Mouse (Mus musculus) embryonic facial prominence, embryonic 11.5 days (tissue): ENCODE results near the gene Calhm1. TPM values are rescaled to one million over a fixed set of nuclear protein-coding genes. Genes with fewer than 3 reads are reported as not detected.

Source experiments
- ATAC-seq: fragments of 200-750 bp; cut with Nextera tagmentation; replicated peaks from 2 replicates; pipeline ENCODE4 v1.8.0; 2017; ENCODE audit warnings: low read depth; ENCODE audit not compliant: insufficient number of reproducible peaks, low FRiP score, low TSS enrichment
- DNase-seq: peaks from one replicate; pipeline ENCODE4 v3.0.0-alpha.2; 2015; ENCODE audit warnings: low spot score
- H3K27ac ChIP-seq: fragments of 300-500 bp; sonication (generic); replicated peaks from 2 replicates; pipeline ENCODE4 v1.5.1; 2014; ENCODE audit warnings: mild to moderate bottlenecking, low read depth, low read length, control low read depth
- H3K27me3 ChIP-seq: fragments of 300-500 bp; sonication (generic); 2 replicates; pipeline ENCODE4 v1.6.1; 2014; ENCODE audit warnings: mild to moderate bottlenecking, low read length, moderate library complexity, mixed read lengths; ENCODE audit not compliant: control insufficient read depth, insufficient read depth
- H3K36me3 ChIP-seq: fragments of 300-500 bp; sonication (generic); replicated peaks from 2 replicates; pipeline ENCODE4 v1.6.1; 2014; ENCODE audit warnings: low read depth, mild to moderate bottlenecking, low read length, moderate library complexity, mixed read lengths; ENCODE audit not compliant: control insufficient read depth, insufficient read depth
- H3K4me1 ChIP-seq: fragments of 300-500 bp; sonication (generic); 2 replicates; pipeline ENCODE4 v1.6.1; 2014; ENCODE audit warnings: low read length, mixed read lengths; ENCODE audit not compliant: control insufficient read depth, insufficient read depth
- H3K4me2 ChIP-seq: fragments of 300-500 bp; sonication (generic); 2 replicates; pipeline ENCODE4 v1.6.1; 2014; ENCODE audit warnings: low read depth, mild to moderate bottlenecking, control low read depth, low read length, moderate library complexity
- H3K4me3 ChIP-seq: fragments of 300-500 bp; sonication (generic); 2 replicates; pipeline ENCODE4 v1.5.1; 2014; ENCODE audit warnings: low read depth, low read length, control low read depth
- H3K9ac ChIP-seq: fragments of 300-500 bp; sonication (generic); replicated peaks from 2 replicates; pipeline ENCODE4 v1.6.1; 2014; ENCODE audit warnings: mild to moderate bottlenecking, control low read depth, low read length
- H3K9me3 ChIP-seq: fragments of 300-500 bp; sonication (generic); replicated peaks from 2 replicates; pipeline ENCODE4 v1.6.1; 2016; ENCODE audit warnings: mild to moderate bottlenecking, low read length, inconsistent platforms, mixed read lengths; ENCODE audit not compliant: control insufficient read depth
- WGBS: fragments of 180-500 bp; shearing (Covaris S2); extraction: QIAGEN DNeasy Blood & Tissue Kit; methylation state at CpG from one replicate; pipeline ENCODE4 v1.1.7; 2014; 5-methylcytosine and 5-hydroxymethylcytosine counted together
- polyA plus RNA-seq: library from polyadenylated mRNA; unstranded; fragments of >200 nt; fragmentation: Nextera tagmentation; extraction: Ambion mirVana; gene quantifications from 2 replicates; pipeline ENCODE4 v1.2.1, GENCODE M21; 2014

The Calhm1 gene
- polyA plus RNA-seq, 1 experiment from 2014 or later = not detected

GRCm38 (mm10) chr19:47167617-47168214, 23.7 kb upstream of the Calhm1 start:
- 52% methylated on average over 7 of the region's 7 CpGs for WGBS
- no peak overlapping the region for H3K9ac ChIP-seq
- DNase-seq = no peak
- H3K4me3 ChIP-seq = no peak overlapping the region
- no peaks in the 10 kb centered on the region for H3K36me3 ChIP-seq
- no peak overlapping the region; the same call in 1 of the 2 replicates for H3K4me2 ChIP-seq
- H3K9me3 ChIP-seq = no peaks in the 10 kb centered on the region
- ATAC-seq = no peak
- H3K4me1 ChIP-seq = no peaks in the 10 kb centered on the region
- H3K27ac ChIP-seq = no peak overlapping the region
- no peaks in the 10 kb centered on the region for H3K27me3 ChIP-seq

- Histone ChIP-seq H3K9me3 (no peaks in the 10 kb centered on the region), H3K4me2 (no peak overlapping the region), H3K4me1 (no peaks in the 10 kb centered on the region), H3K4me3 (no peak overlapping the region), H3K9ac (no peak overlapping the region), H3K27ac (no peak overlapping the region), H3K27me3 (no peaks in the 10 kb centered on the region), H3K36me3 (no peaks in the 10 kb centered on the region)
- WGBS = 33% methylated on average over 3 of the region's 3 CpGs
- no peak for DNase-seq
- ATAC-seq = no peak
Measured at GRCm38 (mm10) chr19:47166758-47167157, 22.7 kb upstream of the Calhm1 start.

GRCm38 (mm10) chr19:47163176-47163744, 19.2 kb upstream of the Calhm1 start:
- 92% methylated on average over 6 of the region's 6 CpGs for WGBS
- Histone ChIP-seq H3K9me3 (no peaks in the 10 kb centered on the region), H3K9ac (no peak overlapping the region)

GRCm38 (mm10) chr19:47161669-47162068, 17.6 kb upstream of the Calhm1 start:
- H3K27ac ChIP-seq = no peak overlapping the region
- no peaks in the 10 kb centered on the region for H3K36me3 ChIP-seq
- no peak overlapping the region for H3K9ac ChIP-seq
- H3K27me3 ChIP-seq = no peaks in the 10 kb centered on the region
- ATAC-seq (no peak), DNase-seq (no peak)
- no peak overlapping the region for H3K4me2 ChIP-seq
- H3K4me3 ChIP-seq = no peak overlapping the region
- 55% methylated on average over 4 of the region's 4 CpGs for WGBS
- H3K4me1 ChIP-seq = no peaks in the 10 kb centered on the region
- H3K9me3 ChIP-seq = no peaks in the 10 kb centered on the region

More at GRCm38 (mm10) chr19:47163176-47163744, 19.2 kb upstream of the Calhm1 start:
- Histone ChIP-seq H3K4me3 (no peak overlapping the region), H3K4me1 (no peaks in the 10 kb centered on the region), H3K27ac (no peak overlapping the region), H3K4me2 (no peak overlapping the region), H3K27me3 (no peaks in the 10 kb centered on the region), H3K36me3 (no peaks in the 10 kb centered on the region)
- ATAC-seq (no peak), DNase-seq (no peak)

- Histone ChIP-seq H3K9ac (no peak within 1 kb of the TSS), H3K4me2 (no peak within 1 kb of the TSS), H3K9me3 (no peaks in the 10 kb centered on the region), H3K4me3 (no peak within 1 kb of the TSS), H3K4me1 (no peaks in the 10 kb centered on the region), H3K27me3 (no peaks in the 10 kb centered on the region), H3K27ac (no peak within 1 kb of the TSS), H3K36me3 (no peaks in the 10 kb centered on the region)
- no peak for DNase-seq
- 79% methylated on average over 11 of the region's 11 CpGs for WGBS
- ATAC-seq = no peak
Measured at GRCm38 (mm10) chr19:47157664-47158063, 13.6 kb upstream of the Calhm1 start, which contains the start of gene Calhm3. Gene Calhm3, minus strand, starts transcription at chr19:47157764.

GRCm38 (mm10) chr19:47153767-47154166, 9.7 kb upstream of the Calhm1 start:
- DNase-seq (no peak), ATAC-seq (no peak)
- Histone ChIP-seq H3K4me1 (no peaks in the 10 kb centered on the region), H3K27ac (no peak overlapping the region), H3K36me3 (no peaks in the 10 kb centered on the region), H3K9me3 (no peaks in the 10 kb centered on the region), H3K4me2 (no peak overlapping the region), H3K27me3 (no peaks in the 10 kb centered on the region), H3K9ac (no peak overlapping the region), H3K4me3 (no peak overlapping the region)
- 89% methylated on average over 7 of the region's 7 CpGs for whole genome bisulfite sequencing

- peak; percentile 14; the same call in 1 of the 2 replicates for ATAC-seq
- WGBS = 44% methylated on average over 12 of the region's 12 CpGs
- Histone ChIP-seq H3K4me3 (no peak overlapping the region), H3K27ac (no peak overlapping the region), H3K27me3 (no peaks in the 10 kb centered on the region), H3K9me3 (no peaks in the 10 kb centered on the region), H3K4me2 (peak overlapping the region; percentile 51), H3K4me1 (no peaks in the 10 kb centered on the region), H3K36me3 (no peaks in the 10 kb centered on the region), H3K9ac (peak overlapping the region; percentile 51)
- no peak for DNase-seq
Measured at GRCm38 (mm10) chr19:47152062-47152369, 8.0 kb upstream of the Calhm1 start.

- Histone ChIP-seq H3K4me2 (peak overlapping the region; percentile 51), H3K36me3 (no peaks in the 10 kb centered on the region), H3K9me3 (no peaks in the 10 kb centered on the region), H3K27ac (no peak overlapping the region), H3K27me3 (no peaks in the 10 kb centered on the region), H3K9ac (peak overlapping the region; percentile 51), H3K4me1 (no peaks in the 10 kb centered on the region), H3K4me3 (peak overlapping the region; percentile 26)
- WGBS = 28% methylated on average over 32 of the region's 32 CpGs
- DNase-seq (peak; percentile 15), ATAC-seq (peak; percentile 23; the same call in 1 of the 2 replicates)
Measured at GRCm38 (mm10) chr19:47151332-47152061, 7.4 kb upstream of the Calhm1 start.
